Mouse (Mus musculus): ENCODE data around the gene Senp1. TPM values are rescaled to one million over a fixed set of nuclear protein-coding genes. Genes with fewer than 3 reads are reported as not detected.
A peak's percentile ranks its signal among the peaks of the same experiment; 100 is the strongest.

Gene Senp1
- polyA plus RNA-seq, 1 experiment from 2014 or later, result 49.0 TPM

- ATAC-seq (replicated peaks; ENCODE audit: low FRiP score) (no peak), DNase-seq (ENCODE audit: low spot score) (no peak)
- Histone ChIP-seq H3K27ac (ENCODE audit: low read depth, low read length) (no peak overlapping the region), H3K27me3 (ENCODE audit: control insufficient read depth, insufficient read depth, low read length) (no peaks in the 10 kb centered on the region), H3K9ac (ENCODE audit: low read length) (no peak overlapping the region), H3K4me3 (ENCODE audit: low read depth, low read length) (no peak overlapping the region), H3K4me1 (replicated peaks; ENCODE audit: control insufficient read depth, insufficient read depth, low read length) (no peaks in the 10 kb centered on the region), H3K4me2 (ENCODE audit: low read depth, low read length, severe bottlenecking) (no peak overlapping the region), H3K9me3 (ENCODE audit: control insufficient read depth, low read length) (no peaks in the 10 kb centered on the region), H3K36me3 (ENCODE audit: control insufficient read depth, insufficient read depth, low read length) (peaks cover 4% of the 10 kb centered on the region)
- WGBS, result 86% methylated on average over 3 of the region's 3 CpGs
These were observed 39.9 kb upstream of the Senp1 start for GRCm38 (mm10) chr15:98133471-98133870.

DNA sequence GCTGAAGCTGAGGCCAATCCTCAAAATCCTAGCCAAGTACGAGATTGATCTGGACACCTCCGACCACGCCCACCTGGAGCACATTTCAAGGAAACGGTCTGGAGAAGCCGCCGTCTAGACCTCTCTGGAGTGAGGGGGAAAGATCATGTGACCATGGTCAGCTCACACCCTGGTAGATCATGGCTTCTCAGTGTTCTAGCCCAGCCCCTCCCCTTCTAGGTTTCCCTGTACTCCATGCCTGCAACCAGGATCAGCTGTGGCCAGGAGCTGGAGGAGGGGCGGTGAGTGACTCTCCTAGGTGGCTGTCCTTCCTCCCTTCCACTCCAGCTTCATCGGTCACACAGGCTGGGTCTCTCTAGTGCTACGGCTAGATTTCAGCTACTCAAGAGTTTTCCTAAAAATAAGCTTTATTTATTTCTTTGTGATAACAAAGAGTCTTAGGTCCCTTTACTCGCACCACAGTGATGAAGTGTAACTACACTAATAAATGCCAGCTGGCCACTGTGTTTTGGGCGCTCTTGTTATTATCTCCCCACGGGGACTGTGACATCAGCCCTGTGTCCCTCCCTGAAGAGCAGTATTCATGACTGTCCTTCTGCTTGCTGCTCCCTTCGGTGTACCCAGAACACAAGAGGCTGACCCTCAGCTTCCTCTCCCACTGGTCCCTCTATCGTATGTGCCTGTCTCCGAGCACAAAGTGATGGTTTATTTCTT, 38.6 kb upstream of the Senp1 start:
- no peak for ATAC-seq (replicated peaks; ENCODE audit: low FRiP score)
- H3K36me3 ChIP-seq (ENCODE audit: control insufficient read depth, insufficient read depth, low read length), result peaks cover 4% of the 10 kb centered on the region
- H3K4me2 ChIP-seq (ENCODE audit: low read depth, low read length, severe bottlenecking), result no peak overlapping the region
- H3K4me3 ChIP-seq (ENCODE audit: low read depth, low read length), result no peak overlapping the region
- H3K9me3 ChIP-seq (ENCODE audit: control insufficient read depth, low read length), result no peaks in the 10 kb centered on the region
- H3K27ac ChIP-seq (ENCODE audit: low read depth, low read length), result no peak overlapping the region
- no peaks in the 10 kb centered on the region for H3K27me3 ChIP-seq (ENCODE audit: control insufficient read depth, insufficient read depth, low read length)
- no peak overlapping the region for H3K9ac ChIP-seq (ENCODE audit: low read length)
- DNase-seq (ENCODE audit: low spot score), result no peak
- 89% methylated on average over 15 of the region's 15 CpGs for WGBS
- no peaks in the 10 kb centered on the region for H3K4me1 ChIP-seq (replicated peaks; ENCODE audit: control insufficient read depth, insufficient read depth, low read length)

DNA sequence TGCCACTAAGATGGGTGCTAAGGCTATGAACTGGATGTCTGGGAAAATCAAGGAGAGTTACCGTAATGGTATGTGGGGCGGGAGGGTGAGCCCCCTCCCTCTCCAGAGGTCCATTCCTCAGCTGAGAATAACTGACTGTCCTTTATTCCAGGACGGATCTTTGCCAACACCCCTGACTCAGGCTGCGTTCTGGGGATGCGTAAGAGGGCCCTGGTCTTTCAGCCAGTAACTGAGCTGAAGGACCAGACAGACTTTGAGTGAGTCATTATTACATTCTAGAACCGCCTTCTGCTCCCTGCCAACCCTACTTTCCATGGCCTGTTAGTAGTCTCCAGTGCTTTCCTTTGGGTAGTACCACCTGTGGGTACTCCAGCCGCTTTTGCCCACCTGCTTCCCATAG, 37.9 kb upstream of the Senp1 start:
- no peaks in the 10 kb centered on the region for H3K4me1 ChIP-seq (replicated peaks; ENCODE audit: control insufficient read depth, insufficient read depth, low read length)
- no peaks in the 10 kb centered on the region for H3K27me3 ChIP-seq (ENCODE audit: control insufficient read depth, insufficient read depth, low read length)
- H3K36me3 ChIP-seq (ENCODE audit: control insufficient read depth, insufficient read depth, low read length), result peaks cover 4% of the 10 kb centered on the region
- DNase-seq (ENCODE audit: low spot score) (no peak), ATAC-seq (replicated peaks; ENCODE audit: low FRiP score) (no peak)
- WGBS, result 88% methylated on average over 7 of the region's 7 CpGs
- no peak overlapping the region for H3K27ac ChIP-seq (ENCODE audit: low read depth, low read length)
- no peak overlapping the region for H3K4me3 ChIP-seq (ENCODE audit: low read depth, low read length)
- H3K9me3 ChIP-seq (ENCODE audit: control insufficient read depth, low read length), result no peaks in the 10 kb centered on the region
- no peak overlapping the region for H3K4me2 ChIP-seq (ENCODE audit: low read depth, low read length, severe bottlenecking)
- no peak overlapping the region for H3K9ac ChIP-seq (ENCODE audit: low read length)

DNA sequence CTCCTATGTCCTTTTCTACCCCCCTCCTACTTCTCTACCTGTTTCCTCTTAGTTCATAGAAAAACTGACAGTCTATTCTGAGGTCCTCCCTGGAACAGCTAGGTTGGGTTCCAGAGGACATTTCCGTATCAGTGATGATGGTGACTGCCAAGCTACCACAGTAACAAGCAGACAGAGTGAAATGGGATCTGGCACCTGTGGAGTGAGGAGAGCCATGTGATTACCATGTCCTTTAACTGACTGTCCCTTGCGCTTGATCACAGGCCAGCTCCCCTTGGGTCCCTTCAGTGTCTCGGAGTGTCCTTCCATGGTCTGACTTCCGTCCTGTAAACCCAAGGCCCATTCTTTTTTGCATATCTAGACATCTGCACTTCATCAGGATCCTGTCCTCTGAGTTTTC, 37.5 kb upstream of the Senp1 start:
- Histone ChIP-seq H3K4me2 (ENCODE audit: low read depth, low read length, severe bottlenecking) (no peak overlapping the region), H3K9me3 (ENCODE audit: control insufficient read depth, low read length) (no peaks in the 10 kb centered on the region), H3K27me3 (ENCODE audit: control insufficient read depth, insufficient read depth, low read length) (no peaks in the 10 kb centered on the region), H3K27ac (ENCODE audit: low read depth, low read length) (no peak overlapping the region), H3K4me3 (ENCODE audit: low read depth, low read length) (no peak overlapping the region), H3K9ac (ENCODE audit: low read length) (no peak overlapping the region), H3K4me1 (replicated peaks; ENCODE audit: control insufficient read depth, insufficient read depth, low read length) (no peaks in the 10 kb centered on the region), H3K36me3 (ENCODE audit: control insufficient read depth, insufficient read depth, low read length) (peaks cover 4% of the 10 kb centered on the region)
- 96% methylated on average over 4 of the region's 4 CpGs for WGBS
- no peak for ATAC-seq (replicated peaks; ENCODE audit: low FRiP score)
- no peak for DNase-seq (ENCODE audit: low spot score)

DNA sequence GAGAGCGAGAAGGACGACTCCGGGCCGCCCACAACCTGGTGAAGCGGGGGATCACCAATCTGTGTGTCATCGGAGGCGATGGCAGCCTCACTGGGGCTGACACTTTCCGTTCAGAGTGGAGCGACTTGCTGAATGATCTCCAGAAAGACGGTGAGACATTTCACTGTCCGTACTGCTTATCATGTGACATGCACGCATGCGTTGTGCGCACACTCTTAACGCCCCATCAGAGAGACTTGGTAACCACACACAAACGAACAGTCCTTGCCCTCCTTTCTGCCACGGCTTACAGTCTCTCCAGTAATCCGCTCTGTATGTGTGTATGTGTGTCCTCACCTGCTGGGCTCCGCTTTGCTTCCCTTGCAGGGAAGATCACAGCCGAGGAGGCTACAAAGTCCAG, 27.3 kb upstream of the Senp1 start:
- 94% methylated on average over 20 of the region's 20 CpGs for WGBS
- H3K9ac ChIP-seq (ENCODE audit: low read length), result no peak overlapping the region
- no peak overlapping the region for H3K4me2 ChIP-seq (ENCODE audit: low read depth, low read length, severe bottlenecking)
- H3K36me3 ChIP-seq (ENCODE audit: control insufficient read depth, insufficient read depth, low read length), result peaks cover 4% of the 10 kb centered on the region; the same call in 1 of the 2 replicates
- no peak overlapping the region for H3K27ac ChIP-seq (ENCODE audit: low read depth, low read length)
- no peaks in the 10 kb centered on the region for H3K27me3 ChIP-seq (ENCODE audit: control insufficient read depth, insufficient read depth, low read length)
- DNase-seq (ENCODE audit: low spot score) (no peak), ATAC-seq (replicated peaks; ENCODE audit: low FRiP score) (no peak)
- no peak overlapping the region for H3K4me3 ChIP-seq (ENCODE audit: low read depth, low read length)
- no peaks in the 10 kb centered on the region for H3K4me1 ChIP-seq (replicated peaks; ENCODE audit: control insufficient read depth, insufficient read depth, low read length)
- no peaks in the 10 kb centered on the region for H3K9me3 ChIP-seq (ENCODE audit: control insufficient read depth, low read length)

DNA sequence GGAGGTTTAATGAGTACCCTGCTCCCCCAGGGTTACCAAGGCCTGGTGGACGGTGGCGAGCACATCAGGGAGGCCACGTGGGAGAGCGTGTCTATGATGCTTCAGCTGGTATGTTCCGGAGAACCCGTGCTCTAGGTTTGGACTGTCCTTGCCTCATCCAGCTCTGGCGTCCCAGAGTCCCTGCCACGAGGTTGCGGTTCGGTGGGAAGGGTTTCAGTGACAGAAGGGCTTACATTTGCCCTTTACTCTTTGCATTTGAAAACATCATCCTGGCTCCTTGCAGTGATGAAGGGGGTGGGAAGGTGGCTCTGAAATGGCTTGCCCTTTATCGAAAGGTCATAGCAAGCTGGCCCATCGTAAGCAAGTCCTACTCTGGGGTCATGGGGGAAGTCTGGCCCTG, 25.8 kb upstream of the Senp1 start:
- Histone ChIP-seq H3K27me3 (ENCODE audit: control insufficient read depth, insufficient read depth, low read length) (no peaks in the 10 kb centered on the region), H3K4me3 (ENCODE audit: low read depth, low read length) (no peak overlapping the region), H3K36me3 (ENCODE audit: control insufficient read depth, insufficient read depth, low read length) (peaks cover 4% of the 10 kb centered on the region; the same call in 1 of the 2 replicates), H3K4me2 (ENCODE audit: low read depth, low read length, severe bottlenecking) (no peak overlapping the region), H3K4me1 (replicated peaks; ENCODE audit: control insufficient read depth, insufficient read depth, low read length) (no peaks in the 10 kb centered on the region), H3K27ac (ENCODE audit: low read depth, low read length) (no peak overlapping the region), H3K9me3 (ENCODE audit: control insufficient read depth, low read length) (no peaks in the 10 kb centered on the region), H3K9ac (ENCODE audit: low read length) (no peak overlapping the region)
- 86% methylated on average over 12 of the region's 12 CpGs for WGBS
- no peak for DNase-seq (ENCODE audit: low spot score)
- ATAC-seq (replicated peaks; ENCODE audit: low FRiP score), result no peak

DNA sequence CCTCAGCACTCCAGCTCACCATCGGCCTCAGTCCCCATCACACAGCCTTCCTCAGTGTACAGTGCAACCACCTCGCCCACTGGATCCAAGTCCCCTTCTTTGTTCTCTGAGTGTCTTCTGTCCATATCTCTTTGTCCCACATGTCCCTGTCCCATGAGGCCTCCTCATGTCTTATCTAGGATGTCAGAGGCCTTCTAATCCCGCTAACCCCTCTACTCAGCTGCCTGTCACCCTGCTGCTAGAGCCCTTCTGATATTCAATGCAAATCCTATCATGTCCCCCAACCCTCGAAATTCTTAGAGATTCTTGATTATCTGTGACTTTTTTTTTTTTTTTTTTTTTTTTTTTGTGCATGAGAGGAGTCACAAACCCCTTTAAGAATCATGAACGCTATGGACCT, 22.7 kb upstream of the Senp1 start:
- no peak overlapping the region for H3K9ac ChIP-seq (ENCODE audit: low read length)
- DNase-seq (ENCODE audit: low spot score) (no peak), ATAC-seq (replicated peaks; ENCODE audit: low FRiP score) (no peak)
- 0 out of 2 replicates have a peak, but pooled peaks cover 4% of the 10 kb centered on the region for H3K36me3 ChIP-seq (ENCODE audit: control insufficient read depth, insufficient read depth, low read length)
- H3K27ac ChIP-seq (ENCODE audit: low read depth, low read length), result no peak overlapping the region
- H3K4me1 ChIP-seq (replicated peaks; ENCODE audit: control insufficient read depth, insufficient read depth, low read length), result no peaks in the 10 kb centered on the region
- no peak overlapping the region for H3K4me2 ChIP-seq (ENCODE audit: low read depth, low read length, severe bottlenecking)
- WGBS, result 89% methylated on average over 5 of the region's 5 CpGs
- H3K4me3 ChIP-seq (ENCODE audit: low read depth, low read length), result no peak overlapping the region
- no peaks in the 10 kb centered on the region for H3K27me3 ChIP-seq (ENCODE audit: control insufficient read depth, insufficient read depth, low read length)
- no peaks in the 10 kb centered on the region for H3K9me3 ChIP-seq (ENCODE audit: control insufficient read depth, low read length)

- 0 out of 2 replicates have a peak overlapping the region, but pooled peaks have one; percentile 25 for H3K27ac ChIP-seq (ENCODE audit: low read depth, low read length)
- 91% methylated on average over 9 of the region's 9 CpGs for WGBS
- H3K27me3 ChIP-seq (ENCODE audit: control insufficient read depth, insufficient read depth, low read length), result no peaks in the 10 kb centered on the region
- no peak for ATAC-seq (replicated peaks; ENCODE audit: low FRiP score)
- H3K9me3 ChIP-seq (ENCODE audit: control insufficient read depth, low read length), result no peaks in the 10 kb centered on the region
- no peak for DNase-seq (ENCODE audit: low spot score)
- no peak overlapping the region for H3K4me2 ChIP-seq (ENCODE audit: low read depth, low read length, severe bottlenecking)
- no peaks in the 10 kb centered on the region for H3K4me1 ChIP-seq (replicated peaks; ENCODE audit: control insufficient read depth, insufficient read depth, low read length)
- no peak overlapping the region for H3K9ac ChIP-seq (ENCODE audit: low read length)
- no peaks in the 10 kb centered on the region for H3K36me3 ChIP-seq (ENCODE audit: control insufficient read depth, insufficient read depth, low read length)
- no peak overlapping the region for H3K4me3 ChIP-seq (ENCODE audit: low read depth, low read length)
These were observed 22.2 kb upstream of the Senp1 start for GRCm38 (mm10) chr15:98115779-98116163.

Measured in forebrain, embryonic 11.5 days (tissue).